Mouse (Mus musculus) liver, embryonic 14.5 days (tissue): ENCODE results near the gene Plekhm2.

Source experiments
- CTCF ChIP-seq: IDR thresholded peaks from 2 replicates; pipeline ENCODE4 v1.5.1; 2016; ENCODE audit warnings: antibody characterized with exemption, low read depth, control low read depth
- EP300 ChIP-seq: IDR thresholded peaks from 2 replicates; pipeline ENCODE4 v1.6.1; 2016; ENCODE audit warnings: antibody characterized with exemption, low read depth

GRCm38 (mm10) chr4:141621297-141621696, 43.4 kb downstream of the Plekhm2 start:
- TF ChIP-seq CTCF, result no peak
- TF ChIP-seq EP300, result no peak
